Mouse (Mus musculus) adrenal gland, postnatal 14 days (tissue): ENCODE results near the gene Zfp366. TPM values are rescaled to one million over a fixed set of nuclear protein-coding genes. Genes with fewer than 3 reads are reported as not detected.

Source experiments
- DNase-seq: peaks from one replicate; pipeline ENCODE4 v3.0.0; 2021; ENCODE audit warnings: mixed read lengths
- total RNA-seq: library from RNA; stranded (reverse); gene quantifications from 2 replicates; pipeline ENCODE4 v1.2.3, GENCODE M21; 2021

The Zfp366 gene
- total RNA-seq, 1 experiment from 2014 or later = 10.3 TPM

- no peak for DNase-seq
These were observed 1.7 kb downstream of the Zfp366 start for GRCm38 (mm10) chr13:99186138-99186853.

- no peak for DNase-seq
These were observed 2.2 kb downstream of the Zfp366 start for GRCm38 (mm10) chr13:99186859-99187258.

- no peak for DNase-seq
These were observed 2.8 kb downstream of the Zfp366 start for GRCm38 (mm10) chr13:99187456-99187855.

GRCm38 (mm10) chr13:99188625-99189024 is 4.0 kb downstream of the Zfp366 start:
- peak; percentile 35 for DNase-seq

GRCm38 (mm10) chr13:99189671-99190070 is 5.0 kb downstream of the Zfp366 start:
- DNase-seq = no peak

GRCm38 (mm10) chr13:99190466-99190865 is 5.8 kb downstream of the Zfp366 start:
- peak; percentile 41 for DNase-seq

- DNase-seq = no peak
These were observed 6.4 kb downstream of the Zfp366 start for GRCm38 (mm10) chr13:99191063-99191462.

- DNase-seq = peak; percentile 32
These were observed 11.7 kb downstream of the Zfp366 start for GRCm38 (mm10) chr13:99196314-99196713.

GRCm38 (mm10) chr13:99196865-99197264 is 12.2 kb downstream of the Zfp366 start:
- DNase-seq = no peak

- no peak for DNase-seq
These were observed 17.3 kb downstream of the Zfp366 start for GRCm38 (mm10) chr13:99201647-99202574.

- DNase-seq = no peak
These were observed 22.6 kb downstream of the Zfp366 start for GRCm38 (mm10) chr13:99207214-99207613.

- no peak for DNase-seq
These were observed 25.2 kb downstream of the Zfp366 start for GRCm38 (mm10) chr13:99209859-99210258.

- DNase-seq = no peak
These were observed 26.2 kb downstream of the Zfp366 start for GRCm38 (mm10) chr13:99210837-99211236.

GRCm38 (mm10) chr13:99212976-99213375 is 28.4 kb downstream of the Zfp366 start:
- DNase-seq = no peak

GRCm38 (mm10) chr13:99216005-99216404 is 31.4 kb downstream of the Zfp366 start:
- no peak for DNase-seq

GRCm38 (mm10) chr13:99217984-99218383 is 33.4 kb downstream of the Zfp366 start:
- DNase-seq = no peak

GRCm38 (mm10) chr13:99219586-99219985 is 35.0 kb downstream of the Zfp366 start:
- DNase-seq = no peak

- no peak for DNase-seq
These were observed 37.4 kb downstream of the Zfp366 start for GRCm38 (mm10) chr13:99221996-99222395.

- DNase-seq = no peak
These were observed 37.9 kb downstream of the Zfp366 start for GRCm38 (mm10) chr13:99222476-99222875.

GRCm38 (mm10) chr13:99223321-99223884 is 38.8 kb downstream of the Zfp366 start:
- no peak for DNase-seq

- no peak for DNase-seq
These were observed 39.3 kb downstream of the Zfp366 start for GRCm38 (mm10) chr13:99223917-99224316.

- no peak for DNase-seq
These were observed 41.0 kb downstream of the Zfp366 start for GRCm38 (mm10) chr13:99225374-99226240.
